Mouse (Mus musculus): Measurements from ENCODE around the gene Gm17428. TPM values are rescaled to one million over a fixed set of nuclear protein-coding genes. Genes with fewer than 3 reads are reported as not detected.

Gm17428 gene
- polyA plus RNA-seq, 1 experiment: not detected

DNA sequence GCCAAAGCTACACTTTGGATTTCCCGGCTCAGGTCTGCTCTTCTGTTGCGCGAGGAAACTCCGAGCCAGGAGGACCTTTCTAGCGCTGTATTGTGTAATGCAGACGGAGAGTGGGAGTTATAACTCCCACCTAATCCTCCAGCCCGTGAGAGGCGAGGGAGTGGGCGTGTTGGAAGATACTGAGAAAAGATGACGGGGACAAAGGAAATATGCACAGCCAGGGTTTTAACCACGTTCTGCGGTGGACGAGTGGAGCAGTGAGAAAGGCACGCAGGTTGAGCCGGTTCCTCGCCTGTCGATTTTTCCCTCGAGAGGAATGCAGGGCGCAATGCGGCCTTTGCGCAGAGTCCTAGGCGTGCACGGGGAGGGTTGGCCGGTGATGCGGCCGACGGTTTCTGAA, 37.9 kb downstream of the Gm17428 start:
- peaks cover 4% of the 10 kb centered on the region for H3K4me1 ChIP-seq (ENCODE audit: control insufficient read depth, insufficient read depth, low read length)
- H3K36me3 ChIP-seq (ENCODE audit: control insufficient read depth, insufficient read depth, low read length): no peaks in the 10 kb centered on the region
- H3K27me3 ChIP-seq (ENCODE audit: control insufficient read depth, insufficient read depth, low read length): no peaks in the 10 kb centered on the region
- TF ChIP-seq POLR2A (IDR thresholded peaks at IDR 0.05; ENCODE audit: control insufficient read depth, low read depth, low read length) (no peak), CTCF (IDR thresholded peaks at IDR 0.05; ENCODE audit: control insufficient read depth, insufficient read depth, insufficient replicate concordance, low read depth, low read length) (no peak)
- peak overlapping the region; percentile 94 for H3K27ac ChIP-seq (ENCODE audit: control insufficient read depth, insufficient read depth, low read depth, low read length)
- peak overlapping the region; percentile 89 for H3K4me3 ChIP-seq (ENCODE audit: control insufficient read depth, low read depth, low read length)

DNA sequence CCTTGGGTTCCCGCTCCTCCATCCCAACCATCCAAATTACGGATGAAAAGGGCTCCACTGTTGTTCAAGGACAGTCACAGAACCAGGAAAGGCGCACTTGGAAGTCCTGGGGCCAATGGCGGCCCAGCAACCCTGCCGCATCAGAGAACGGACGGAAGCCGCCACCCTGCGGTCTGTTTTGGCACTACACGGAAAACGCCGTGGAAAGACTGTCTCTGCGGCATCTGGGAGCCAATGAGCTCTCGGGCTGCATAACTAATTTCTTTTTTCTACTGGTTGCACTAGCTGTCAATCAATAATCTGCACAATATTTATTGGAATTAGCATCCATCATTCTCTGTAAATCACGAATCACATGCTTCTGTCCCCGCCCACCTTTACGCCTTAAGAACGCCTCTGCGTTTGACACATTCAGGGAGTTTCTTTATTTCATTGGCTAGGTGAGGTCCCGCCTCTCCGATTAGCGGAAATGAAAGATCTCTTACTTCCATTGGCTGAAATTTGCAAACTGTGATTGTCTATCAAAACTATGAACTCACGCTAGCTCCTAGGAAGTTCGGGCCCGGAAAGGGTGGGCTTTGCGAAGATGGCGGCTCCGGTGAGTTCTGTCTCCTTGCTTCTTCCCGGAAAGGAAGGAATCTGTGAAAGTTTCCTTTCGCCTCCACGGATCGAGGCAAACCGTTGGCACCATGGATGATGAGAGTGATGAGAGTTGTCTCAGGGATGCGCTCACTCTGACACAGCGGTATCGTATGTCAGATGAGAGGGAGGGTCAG, 38.4 kb downstream of the Gm17428 start, which contains the start of gene Ngdn:
Gene Ngdn (plus strand): TSS at position 464 of the 776 bp plus-strand sequence.
- Histone ChIP-seq H3K27me3 (ENCODE audit: control insufficient read depth, insufficient read depth, low read length) (no peaks in the 10 kb centered on the region), H3K27ac (ENCODE audit: control insufficient read depth, insufficient read depth, low read depth, low read length) (peak within 1 kb of the TSS; percentile 94), H3K4me3 (ENCODE audit: control insufficient read depth, low read depth, low read length) (peak within 1 kb of the TSS; percentile 89), H3K4me1 (ENCODE audit: control insufficient read depth, insufficient read depth, low read length) (peaks cover 4% of the 10 kb centered on the region), H3K36me3 (ENCODE audit: control insufficient read depth, insufficient read depth, low read length) (no peaks in the 10 kb centered on the region)
- TF ChIP-seq CTCF (IDR thresholded peaks at IDR 0.05; ENCODE audit: control insufficient read depth, insufficient read depth, insufficient replicate concordance, low read depth, low read length): peak; percentile 82; the same call in 1 of the 2 replicates
- peak; percentile 62 for TF ChIP-seq POLR2A (IDR thresholded peaks at IDR 0.05; ENCODE audit: control insufficient read depth, low read depth, low read length)

DNA sequence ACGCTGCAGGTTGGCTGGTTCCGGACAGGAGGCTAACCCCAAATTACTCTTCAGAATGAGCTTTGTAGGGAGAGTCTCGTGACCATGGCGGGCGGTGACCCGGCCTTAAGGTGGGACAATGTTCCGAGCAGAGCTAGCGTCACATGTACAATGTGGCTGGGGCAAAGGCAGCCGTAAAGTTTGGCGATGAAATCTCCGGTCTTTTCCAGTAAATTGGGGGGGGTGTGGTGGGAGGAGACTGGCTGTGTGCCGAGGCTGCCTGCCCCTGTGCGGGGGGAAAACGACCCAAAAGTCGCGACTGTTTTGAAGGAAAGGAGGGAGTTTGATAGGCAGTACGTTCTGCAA, 39.0 kb downstream of the Gm17428 start:
- Histone ChIP-seq H3K36me3 (ENCODE audit: control insufficient read depth, insufficient read depth, low read length) (no peaks in the 10 kb centered on the region), H3K27ac (ENCODE audit: control insufficient read depth, insufficient read depth, low read depth, low read length) (peak overlapping the region; percentile 75), H3K4me1 (ENCODE audit: control insufficient read depth, insufficient read depth, low read length) (peaks cover 4% of the 10 kb centered on the region), H3K4me3 (ENCODE audit: control insufficient read depth, low read depth, low read length) (peak overlapping the region; percentile 89), H3K27me3 (ENCODE audit: control insufficient read depth, insufficient read depth, low read length) (no peaks in the 10 kb centered on the region)
- no peak for TF ChIP-seq CTCF (IDR thresholded peaks at IDR 0.05; ENCODE audit: control insufficient read depth, insufficient read depth, insufficient replicate concordance, low read depth, low read length)
- no peak for TF ChIP-seq POLR2A (IDR thresholded peaks at IDR 0.05; ENCODE audit: control insufficient read depth, low read depth, low read length)

DNA sequence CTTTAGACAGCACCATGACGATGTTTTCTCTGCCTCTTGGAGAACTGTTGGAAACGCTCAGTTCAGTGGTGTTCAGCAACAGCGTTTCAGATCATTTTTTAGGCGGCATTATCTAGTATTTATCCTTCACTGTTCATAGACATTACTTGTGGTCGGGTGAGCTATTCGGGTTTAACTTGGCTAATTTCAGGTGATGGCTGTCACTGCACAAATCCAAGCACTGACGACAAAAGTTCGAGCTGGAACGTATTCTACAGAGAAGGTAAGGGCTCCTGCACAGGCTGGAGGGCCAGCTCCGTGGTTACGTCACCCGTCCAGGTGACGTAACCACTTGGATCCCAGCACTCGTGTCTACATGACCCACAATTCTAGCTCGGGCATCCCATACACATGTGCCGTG, 40.1 kb downstream of the Gm17428 start:
- no peaks in the 10 kb centered on the region for H3K27me3 ChIP-seq (ENCODE audit: control insufficient read depth, insufficient read depth, low read length)
- no peak overlapping the region for H3K27ac ChIP-seq (ENCODE audit: control insufficient read depth, insufficient read depth, low read depth, low read length)
- peaks cover 1% of the 10 kb centered on the region for H3K36me3 ChIP-seq (ENCODE audit: control insufficient read depth, insufficient read depth, low read length)
- no peak for TF ChIP-seq CTCF (IDR thresholded peaks at IDR 0.05; ENCODE audit: control insufficient read depth, insufficient read depth, insufficient replicate concordance, low read depth, low read length)
- no peak for TF ChIP-seq POLR2A (IDR thresholded peaks at IDR 0.05; ENCODE audit: control insufficient read depth, low read depth, low read length)
- H3K4me1 ChIP-seq (ENCODE audit: control insufficient read depth, insufficient read depth, low read length): peaks cover 4% of the 10 kb centered on the region
- H3K4me3 ChIP-seq (ENCODE audit: control insufficient read depth, low read depth, low read length): no peak overlapping the region

DNA sequence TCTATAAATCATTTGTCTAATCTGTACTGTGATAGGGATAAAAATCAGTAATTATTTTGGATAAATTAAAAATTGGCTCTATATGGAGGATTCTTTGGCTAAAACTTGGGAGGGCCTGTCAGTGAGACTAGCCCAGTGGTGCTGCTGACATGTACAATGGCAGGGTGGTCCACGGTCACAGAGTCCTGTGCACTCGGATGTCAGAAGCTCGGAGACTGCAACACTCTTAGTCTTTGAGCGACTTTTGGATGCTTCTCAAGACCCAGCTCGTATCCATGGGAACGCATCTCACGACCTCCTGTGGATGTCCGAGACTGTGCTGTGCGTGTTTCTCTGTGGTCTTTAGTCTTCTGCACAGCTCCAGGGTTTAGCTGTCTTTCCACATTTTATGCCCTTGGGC, 43.7 kb downstream of the Gm17428 start:
- Histone ChIP-seq H3K36me3 (ENCODE audit: control insufficient read depth, insufficient read depth, low read length) (peaks cover 1% of the 10 kb centered on the region), H3K4me1 (ENCODE audit: control insufficient read depth, insufficient read depth, low read length) (no peaks in the 10 kb centered on the region; the same call in 1 of the 2 replicates), H3K27ac (ENCODE audit: control insufficient read depth, insufficient read depth, low read depth, low read length) (no peak overlapping the region), H3K27me3 (ENCODE audit: control insufficient read depth, insufficient read depth, low read length) (no peaks in the 10 kb centered on the region), H3K4me3 (ENCODE audit: control insufficient read depth, low read depth, low read length) (no peak overlapping the region)
- TF ChIP-seq CTCF (IDR thresholded peaks at IDR 0.05; ENCODE audit: control insufficient read depth, insufficient read depth, insufficient replicate concordance, low read depth, low read length): no peak
- TF ChIP-seq POLR2A (IDR thresholded peaks at IDR 0.05; ENCODE audit: control insufficient read depth, low read depth, low read length): no peak

DNA sequence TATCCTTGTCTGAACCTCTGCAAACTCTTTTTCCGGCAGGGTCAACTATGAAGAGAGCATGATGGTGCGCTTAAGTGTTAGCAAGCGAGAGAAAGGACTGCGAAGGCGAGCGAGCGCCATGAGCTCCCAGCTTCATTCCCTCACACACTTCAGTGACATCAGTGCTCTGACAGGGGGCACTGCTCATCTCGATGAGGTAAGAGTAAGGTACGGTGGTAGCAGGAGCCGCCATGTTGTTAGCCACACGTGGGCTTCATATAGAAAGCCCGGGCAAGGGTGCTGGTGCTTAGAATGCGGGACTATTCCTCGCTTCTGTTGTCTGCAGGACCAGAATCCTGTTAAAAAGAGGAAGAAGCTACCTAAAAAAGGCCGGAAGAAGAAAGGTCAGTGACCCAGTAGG, 46.3 kb downstream of the Gm17428 start:
- TF ChIP-seq CTCF (IDR thresholded peaks at IDR 0.05; ENCODE audit: control insufficient read depth, insufficient read depth, insufficient replicate concordance, low read depth, low read length): no peak
- no peak for TF ChIP-seq POLR2A (IDR thresholded peaks at IDR 0.05; ENCODE audit: control insufficient read depth, low read depth, low read length)
- Histone ChIP-seq H3K4me3 (ENCODE audit: control insufficient read depth, low read depth, low read length) (no peak overlapping the region), H3K27me3 (ENCODE audit: control insufficient read depth, insufficient read depth, low read length) (no peaks in the 10 kb centered on the region), H3K27ac (ENCODE audit: control insufficient read depth, insufficient read depth, low read depth, low read length) (no peak overlapping the region), H3K36me3 (ENCODE audit: control insufficient read depth, insufficient read depth, low read length) (peaks cover 1% of the 10 kb centered on the region), H3K4me1 (ENCODE audit: control insufficient read depth, insufficient read depth, low read length) (no peaks in the 10 kb centered on the region)

DNA sequence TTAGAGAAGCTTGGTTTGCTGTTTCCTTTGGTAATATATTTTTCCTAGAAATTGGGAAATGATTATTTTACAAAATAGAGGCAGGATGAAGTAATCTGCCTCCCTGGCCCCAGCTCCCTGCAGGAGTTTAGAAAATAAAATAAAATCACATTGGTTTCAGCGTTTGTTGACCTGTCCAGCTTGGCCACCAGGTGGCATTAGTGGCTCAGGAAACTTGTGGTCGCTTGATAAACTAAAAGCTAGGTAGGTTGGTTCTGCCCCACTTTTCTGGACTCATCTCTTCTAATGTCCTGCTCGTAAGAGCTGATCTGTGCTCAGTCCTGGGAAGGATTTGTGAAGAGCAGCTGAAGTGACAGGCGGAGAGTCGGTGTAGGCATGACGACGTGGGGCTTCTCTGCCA, 47.5 kb downstream of the Gm17428 start:
- H3K4me3 ChIP-seq (ENCODE audit: control insufficient read depth, low read depth, low read length): no peak overlapping the region
- H3K36me3 ChIP-seq (ENCODE audit: control insufficient read depth, insufficient read depth, low read length): peaks cover 1% of the 10 kb centered on the region
- no peak overlapping the region for H3K27ac ChIP-seq (ENCODE audit: control insufficient read depth, insufficient read depth, low read depth, low read length)
- H3K4me1 ChIP-seq (ENCODE audit: control insufficient read depth, insufficient read depth, low read length): peaks cover 9% of the 10 kb centered on the region
- H3K27me3 ChIP-seq (ENCODE audit: control insufficient read depth, insufficient read depth, low read length): no peaks in the 10 kb centered on the region
- TF ChIP-seq POLR2A (IDR thresholded peaks at IDR 0.05; ENCODE audit: control insufficient read depth, low read depth, low read length) (no peak), CTCF (IDR thresholded peaks at IDR 0.05; ENCODE audit: control insufficient read depth, insufficient read depth, insufficient replicate concordance, low read depth, low read length) (peak; percentile 6; the same call in 1 of the 2 replicates)

All from testis, adult 2 months (tissue).